Mouse (Mus musculus) heart, adult 2 months (tissue): ENCODE results near the gene Pik3ca.

Experiments
- CTCF ChIP-seq: fragments of 200-600 bp; IDR thresholded peaks from 2 replicates; pipeline ENCODE4 v1.8.1; 2022; ENCODE audit warnings: antibody characterized with exemption, mild to moderate bottlenecking, moderate library complexity
- EP300 ChIP-seq: fragments of 200-500 bp; IDR thresholded peaks from 2 replicates; pipeline ENCODE4 v1.6.1; 2011; ENCODE audit warnings: low read depth, low read length, control low read depth; ENCODE audit not compliant: insufficient read depth
- POLR2A ChIP-seq: fragments of 200-500 bp; IDR thresholded peaks from 2 replicates; pipeline ENCODE4 v1.6.1; 2011; ENCODE audit warnings: mild to moderate bottlenecking, low read depth, low read length, control low read depth; ENCODE audit not compliant: insufficient read depth

- TF ChIP-seq POLR2A (peak; percentile 99), CTCF (peak; percentile 49), EP300 (peak; percentile 80)
These were observed 544 bp upstream of the Pik3ca start for GRCm38 (mm10) chr3:32396794-32397460.
